Mouse (Mus musculus) frontal cortex, adult 2 months (tissue): Measurements from ENCODE around the gene Eef1akmt1. TPM values are rescaled to one million over a fixed set of nuclear protein-coding genes. Genes with fewer than 3 reads are reported as not detected.

Experiments used
- DNase-seq, 2 experiments: peaks; one replicate each; pipeline ENCODE4 v3.0.0; 2022; ENCODE audit warnings: low spot score in 1 of 2; ENCODE audit errors: extremely low spot score in 1 of 2
- polyA plus RNA-seq: library from polyadenylated mRNA; depleted of rRNA; stranded (reverse); fragments of >200 nt; gene quantifications from 2 replicates; pipeline ENCODE4 v1.2.3, GENCODE M21; 2012

Gene Eef1akmt1
- polyA plus RNA-seq, 1 experiment: 43.0 TPM

DNA sequence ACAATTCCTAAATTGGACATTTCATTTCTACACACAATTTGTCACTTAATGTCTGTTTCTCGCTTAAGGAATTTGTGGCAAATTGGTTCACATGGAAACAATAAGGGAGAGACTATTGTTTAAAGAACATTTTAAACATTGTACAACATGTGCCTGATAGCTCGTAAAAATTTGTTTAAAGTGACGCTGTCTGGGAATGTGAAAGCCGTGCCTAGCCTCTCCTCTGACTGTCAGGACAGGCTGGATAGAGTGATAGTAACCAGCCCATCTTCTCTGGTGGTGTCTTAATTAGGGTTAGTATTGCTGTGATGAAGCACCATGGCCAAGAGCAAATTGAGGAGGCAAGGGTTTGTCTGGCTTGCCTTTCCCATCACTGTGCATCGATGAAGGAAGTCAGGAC, 24.4 kb downstream of the Eef1akmt1 start:
- DNase-seq: no peak

DNA sequence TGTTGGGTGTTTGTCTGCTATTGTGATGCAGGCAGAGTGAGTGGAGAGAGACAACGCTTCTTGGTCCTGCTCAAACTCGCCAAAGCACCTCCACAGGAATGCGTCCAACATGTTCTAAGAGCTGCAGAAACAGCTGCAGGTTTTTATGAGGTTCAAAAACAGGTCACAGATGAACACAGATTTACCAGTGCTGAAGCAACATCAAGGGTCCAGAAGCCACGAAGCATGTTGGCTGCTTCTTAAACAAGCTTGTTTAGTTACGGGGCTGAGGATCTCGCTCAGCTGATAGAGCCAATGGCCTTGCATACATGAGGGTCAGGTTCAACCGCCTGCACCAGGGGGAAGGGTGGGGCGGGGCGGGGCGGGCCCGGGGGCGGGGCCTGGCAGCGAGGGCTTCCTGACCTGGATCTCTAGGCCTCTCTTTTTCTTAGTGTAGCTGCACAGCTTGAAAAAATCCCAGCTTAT, 24.8 kb downstream of the Eef1akmt1 start:
- no peak for DNase-seq

DNA sequence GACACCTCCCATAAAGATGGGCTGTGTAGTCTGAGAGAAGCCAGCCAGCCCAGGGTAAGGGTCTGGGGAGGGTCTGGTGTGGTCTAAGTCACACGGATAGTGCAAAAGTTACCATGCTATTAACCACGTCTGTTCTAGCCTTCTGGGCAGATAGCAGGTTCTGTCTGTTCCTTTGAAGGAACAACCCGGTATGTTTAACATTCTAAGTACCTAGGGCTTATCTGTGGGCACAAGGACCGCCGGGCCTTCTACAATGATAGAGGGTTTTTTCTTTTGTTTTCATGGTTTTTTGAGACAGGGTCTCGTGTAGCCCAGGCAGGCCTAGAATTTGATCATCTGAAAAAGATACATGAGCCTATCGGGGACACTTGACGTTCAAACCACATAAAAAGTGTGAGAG, 25.3 kb downstream of the Eef1akmt1 start:
- DNase-seq: no peak

DNA sequence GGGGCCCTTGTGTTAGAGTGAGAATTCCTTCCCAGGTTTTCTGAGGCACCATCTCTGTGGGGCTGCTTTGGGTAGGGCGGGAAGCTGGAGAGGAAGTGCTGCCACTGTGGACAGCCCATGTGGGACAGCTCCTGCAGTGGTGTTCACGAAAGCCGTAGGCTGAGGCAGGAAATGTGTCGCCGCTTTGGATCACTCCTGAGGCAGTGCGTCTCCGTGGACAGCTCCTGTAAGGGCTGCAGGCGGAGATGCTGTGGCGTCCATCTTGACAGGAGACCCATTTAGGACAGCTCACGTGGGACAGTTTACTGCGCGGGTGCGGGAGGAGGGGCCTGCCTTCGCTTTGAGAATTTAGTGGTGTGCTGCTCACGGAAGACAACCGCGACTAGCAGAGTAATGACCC, 25.9 kb downstream of the Eef1akmt1 start:
- no peak for DNase-seq

DNA sequence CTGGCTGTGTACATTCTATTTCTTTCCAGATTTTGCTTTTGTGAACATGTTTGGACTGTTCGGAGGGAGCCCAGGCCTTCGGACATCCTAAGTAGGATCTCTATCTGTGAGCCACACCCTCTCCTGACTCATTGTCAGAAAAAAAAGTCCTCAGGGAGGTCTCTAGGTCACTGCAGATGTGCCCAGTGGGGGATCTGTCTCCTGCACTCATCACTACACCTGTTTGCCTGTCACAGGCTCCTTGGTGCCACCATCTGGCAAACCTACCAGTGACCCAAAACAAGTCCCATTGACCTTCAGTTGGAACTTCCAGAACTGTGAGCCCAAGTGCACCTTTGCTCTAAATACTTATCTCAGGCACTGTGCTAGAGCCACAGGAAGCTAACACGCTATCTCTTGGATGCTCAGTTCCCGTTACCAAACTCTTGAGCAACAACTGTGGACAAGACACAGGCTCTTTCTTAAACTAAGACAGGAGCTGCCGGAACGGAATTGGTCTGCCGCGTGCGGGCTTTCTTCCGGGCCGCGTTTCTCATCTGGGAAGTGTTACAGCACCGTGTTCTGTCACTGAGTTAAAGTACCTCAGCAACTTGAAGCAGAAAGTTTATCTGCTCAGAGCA, 27.9 kb downstream of the Eef1akmt1 start:
- no peak for DNase-seq

DNA sequence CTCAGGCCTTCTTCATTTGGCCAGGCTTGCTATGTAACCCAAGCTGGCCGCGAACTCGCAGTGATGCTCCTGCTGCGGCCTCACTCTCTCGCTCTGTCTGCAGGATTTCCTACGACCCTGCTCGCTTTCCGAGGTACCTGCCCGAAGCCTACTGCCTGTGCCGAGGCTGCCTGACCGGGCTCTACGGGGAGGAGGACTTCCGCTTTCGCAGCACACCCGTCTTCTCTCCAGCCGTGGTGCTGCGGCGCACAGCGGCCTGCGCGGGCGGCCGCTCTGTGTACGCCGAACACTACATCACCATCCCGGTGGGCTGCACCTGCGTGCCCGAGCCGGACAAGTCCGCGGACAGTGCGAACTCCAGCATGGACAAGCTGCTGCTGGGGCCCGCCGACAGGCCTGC, 29.2 kb downstream of the Eef1akmt1 start:
- no peak for DNase-seq

DNA sequence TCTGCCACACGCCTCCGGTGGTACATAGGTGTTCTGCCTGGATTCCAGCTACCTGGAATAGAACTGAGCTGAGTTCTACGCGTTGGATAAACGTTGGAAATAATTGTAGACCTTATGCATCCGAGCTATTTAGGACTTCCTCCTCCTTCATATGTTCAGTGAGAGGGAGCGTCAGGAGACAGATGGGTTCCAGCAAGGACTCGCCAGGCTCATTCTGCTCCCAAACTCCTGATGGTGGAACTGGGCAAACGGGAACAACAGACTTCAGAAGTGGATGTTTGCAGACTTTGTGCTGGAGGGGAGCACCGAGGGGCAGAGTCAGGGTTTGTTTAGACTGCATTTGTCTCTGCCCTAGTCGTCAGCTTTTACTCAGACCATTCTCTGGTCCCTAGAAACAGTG, 30.7 kb downstream of the Eef1akmt1 start:
- DNase-seq: peak in 1 of 2 experiments; percentile 58

DNA sequence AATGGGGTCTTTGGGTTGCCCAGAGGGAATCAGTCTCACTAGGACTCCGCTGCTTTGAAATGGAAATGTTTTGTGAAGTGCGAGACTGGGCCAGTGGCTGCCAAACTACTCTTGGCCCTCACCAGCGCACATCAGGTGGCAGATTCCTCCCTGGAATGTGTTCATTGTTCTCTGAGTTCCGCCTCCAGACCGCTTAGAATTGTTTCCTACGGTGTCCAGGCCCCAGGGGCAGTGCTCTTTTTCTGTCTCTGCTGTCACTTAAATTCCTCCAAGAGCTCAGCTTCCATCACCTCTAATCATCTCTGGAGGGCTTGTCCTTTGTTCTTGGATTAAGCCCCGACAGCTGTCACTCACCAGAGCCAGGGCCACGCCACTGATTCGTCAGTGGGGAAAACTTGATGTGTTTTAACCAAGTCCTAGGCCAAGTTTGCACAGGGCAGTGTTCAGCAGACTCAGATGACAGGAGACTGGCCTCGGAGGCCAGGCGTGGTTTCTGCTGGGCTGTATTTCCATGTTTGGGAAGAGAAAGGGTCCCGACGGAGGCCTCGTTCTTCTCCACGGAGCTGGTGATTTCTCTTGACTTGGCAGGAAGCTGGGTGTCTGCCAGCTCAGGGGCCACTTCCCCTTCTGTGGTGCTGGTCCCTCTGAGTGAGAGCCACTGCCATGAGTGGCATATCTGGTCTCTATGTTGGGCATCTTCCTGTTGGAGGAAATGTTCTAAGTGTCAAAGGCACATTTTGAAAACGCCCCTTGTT, 34.0 kb downstream of the Eef1akmt1 start:
- DNase-seq: no peak

DNA sequence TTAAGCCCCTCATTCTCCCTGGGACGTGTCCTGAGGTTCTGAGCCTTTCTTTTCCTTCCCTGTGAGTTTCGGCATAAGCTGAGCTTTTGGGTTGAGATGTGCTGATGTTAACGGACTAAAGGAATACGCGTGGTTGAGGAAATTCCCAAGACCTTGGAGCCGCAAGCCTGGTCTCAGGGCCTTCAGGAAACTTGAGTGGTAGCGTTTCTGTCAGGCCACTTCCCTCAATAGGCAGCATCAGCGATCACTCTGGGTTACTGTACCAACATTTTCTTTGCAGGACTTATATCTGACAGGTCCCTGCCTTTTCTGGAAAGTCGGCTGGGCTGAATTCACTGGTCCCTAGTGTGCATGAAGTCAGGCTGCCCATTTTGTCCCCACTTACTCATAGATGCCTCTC, 34.6 kb downstream of the Eef1akmt1 start:
- DNase-seq: no peak

DNA sequence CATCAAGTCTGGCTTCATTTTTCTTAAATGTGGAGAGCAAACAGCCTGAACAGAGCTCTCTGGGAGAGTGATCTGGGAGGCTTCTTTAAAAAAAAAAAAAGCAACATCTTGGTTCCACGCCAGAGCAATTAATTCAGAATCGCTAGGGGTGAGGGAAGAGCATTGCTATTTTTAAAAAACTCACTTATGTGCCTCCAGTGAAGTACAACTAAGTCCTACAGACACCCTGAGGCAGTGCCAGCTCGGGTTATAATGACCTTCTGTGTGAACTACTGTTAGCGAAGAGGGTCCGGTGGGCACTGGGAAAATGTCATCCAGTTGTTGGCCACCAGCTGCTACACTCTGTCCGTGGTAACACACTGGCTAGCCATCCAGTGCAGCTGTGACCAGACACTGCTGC, 35.8 kb downstream of the Eef1akmt1 start:
- DNase-seq: peak in 1 of 2 experiments; percentile 66

DNA sequence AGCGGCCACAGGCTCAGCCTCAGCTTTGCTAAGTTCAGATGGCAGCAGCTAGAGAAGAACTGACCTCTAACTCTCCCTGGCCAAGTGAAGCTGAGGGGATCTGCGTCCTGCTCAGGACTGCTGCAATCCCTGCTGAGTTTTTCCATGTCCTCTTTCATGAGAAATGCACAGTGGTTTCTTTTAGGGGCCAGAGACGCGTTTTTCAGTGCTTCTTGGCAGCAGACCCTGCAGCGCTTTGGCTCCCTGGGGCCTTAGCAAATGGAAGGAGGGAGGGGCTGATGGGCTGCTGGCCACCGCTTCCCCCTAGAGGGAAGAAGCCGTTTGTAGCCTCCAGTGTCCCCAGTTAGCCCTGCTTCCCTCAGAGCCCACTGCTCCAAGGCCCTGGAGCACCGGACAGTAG, 36.5 kb downstream of the Eef1akmt1 start:
- peak in 1 of 2 experiments; percentile 26 for DNase-seq

DNA sequence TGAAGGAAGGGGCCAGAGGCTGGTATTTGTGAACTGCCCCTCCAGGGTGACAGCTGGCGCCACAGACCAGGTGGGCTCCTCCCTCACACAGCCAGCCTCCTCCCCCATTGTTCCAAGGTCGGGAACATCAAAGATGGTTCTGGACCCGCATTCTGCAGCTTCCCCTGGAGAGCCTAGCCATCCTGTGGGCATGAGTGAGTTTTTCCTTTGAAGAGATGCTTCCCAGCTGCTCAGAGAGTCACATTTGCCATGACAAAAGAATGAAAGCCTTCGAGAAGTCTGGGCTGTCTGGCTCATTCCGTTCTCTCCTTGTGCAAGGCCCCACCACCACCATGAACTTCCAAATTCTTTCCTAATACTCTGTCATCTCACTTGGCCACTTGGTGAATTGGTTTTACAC, 37.1 kb downstream of the Eef1akmt1 start:
- no peak for DNase-seq

DNA sequence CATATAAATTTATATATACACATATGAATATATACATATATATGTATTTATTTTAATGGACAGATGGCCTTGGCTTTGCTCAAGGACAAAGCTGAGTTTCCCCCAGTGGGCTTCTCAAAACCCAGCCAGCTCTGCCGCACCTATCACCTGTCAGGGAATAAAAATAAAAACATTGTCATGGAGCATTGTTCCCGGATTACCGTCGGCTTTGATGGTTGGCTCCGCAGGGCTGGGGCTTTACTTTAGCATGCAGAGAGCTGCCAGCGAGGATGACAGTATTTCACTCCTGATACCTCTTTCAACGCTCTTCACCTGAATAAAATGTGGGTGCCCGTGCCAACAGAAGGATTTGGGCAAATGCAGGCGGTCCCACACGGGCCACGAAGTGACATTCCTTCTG, 37.6 kb downstream of the Eef1akmt1 start:
- DNase-seq: no peak

DNA sequence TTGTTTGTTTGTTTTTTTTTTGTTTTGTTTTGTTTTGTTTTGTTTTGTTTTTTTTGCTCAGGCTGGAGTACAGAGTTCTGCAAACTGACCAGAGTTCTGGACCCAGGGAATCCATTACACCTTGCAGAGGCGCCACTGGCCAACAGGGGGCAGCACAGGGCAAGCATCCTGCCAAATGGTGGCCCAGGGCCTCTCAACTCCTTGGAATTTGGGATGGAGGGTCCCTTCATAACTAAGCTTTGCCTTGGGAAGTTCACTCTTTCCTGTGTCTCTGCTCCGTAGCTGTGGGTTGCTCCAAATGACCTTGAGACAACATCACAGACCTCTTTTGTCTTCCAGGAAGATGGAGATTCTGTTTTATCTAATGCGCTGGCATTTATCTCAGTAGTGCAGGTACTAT, 38.2 kb downstream of the Eef1akmt1 start:
- peak in 1 of 2 experiments; percentile 66 for DNase-seq

DNA sequence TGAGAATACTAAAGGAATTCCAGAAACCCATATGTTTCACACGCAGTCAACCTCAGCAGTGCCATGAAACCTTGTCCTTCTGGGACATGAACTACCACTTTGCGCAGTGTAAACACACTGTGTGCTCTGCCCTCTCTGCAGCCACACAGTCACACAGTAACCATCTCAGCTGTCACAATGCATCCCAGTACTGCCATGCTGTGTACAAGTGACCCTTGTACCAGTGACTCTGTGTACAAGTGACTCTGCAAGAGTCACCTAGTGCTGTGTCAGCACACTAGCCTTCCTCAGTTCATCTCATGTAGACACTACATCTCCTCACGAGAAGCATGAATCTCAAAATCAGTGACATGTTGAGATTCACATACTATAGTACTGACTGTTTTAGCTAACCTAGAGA, 38.8 kb downstream of the Eef1akmt1 start:
- DNase-seq: no peak

DNA sequence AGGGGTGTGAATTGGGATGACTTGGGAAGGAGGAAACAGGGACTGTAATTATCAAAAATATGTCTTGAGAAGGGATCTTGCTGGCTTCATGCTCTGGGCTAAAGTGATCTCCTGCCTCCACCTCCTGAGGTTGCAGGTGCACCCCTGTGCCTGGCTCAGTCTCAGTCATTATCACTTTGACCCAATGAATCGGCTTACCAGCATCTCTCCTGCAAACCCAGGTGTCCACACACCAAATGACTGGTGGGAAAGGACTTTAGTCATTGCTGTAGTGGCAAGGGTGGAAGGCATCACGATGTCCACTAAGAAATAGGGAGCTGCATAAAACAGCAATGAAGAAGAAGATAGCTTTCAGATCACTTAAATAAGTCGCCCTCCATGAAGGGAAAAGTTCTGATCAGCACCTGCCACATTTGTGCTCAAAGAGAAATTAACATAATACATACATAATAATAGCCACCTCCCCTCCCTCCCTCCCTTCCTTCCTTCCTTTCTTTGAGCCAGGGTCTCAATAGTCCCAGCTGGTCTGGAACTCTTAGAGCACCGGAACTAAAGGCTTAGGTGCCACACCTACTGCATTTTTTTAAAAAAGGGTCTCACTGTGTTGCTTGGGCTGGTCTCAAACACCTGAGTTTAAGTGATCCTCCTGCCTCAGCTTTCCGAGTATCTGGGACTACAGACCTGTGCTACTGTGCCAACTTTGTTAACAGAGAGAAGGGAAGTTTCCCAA, 41.5 kb downstream of the Eef1akmt1 start:
- DNase-seq: no peak

DNA sequence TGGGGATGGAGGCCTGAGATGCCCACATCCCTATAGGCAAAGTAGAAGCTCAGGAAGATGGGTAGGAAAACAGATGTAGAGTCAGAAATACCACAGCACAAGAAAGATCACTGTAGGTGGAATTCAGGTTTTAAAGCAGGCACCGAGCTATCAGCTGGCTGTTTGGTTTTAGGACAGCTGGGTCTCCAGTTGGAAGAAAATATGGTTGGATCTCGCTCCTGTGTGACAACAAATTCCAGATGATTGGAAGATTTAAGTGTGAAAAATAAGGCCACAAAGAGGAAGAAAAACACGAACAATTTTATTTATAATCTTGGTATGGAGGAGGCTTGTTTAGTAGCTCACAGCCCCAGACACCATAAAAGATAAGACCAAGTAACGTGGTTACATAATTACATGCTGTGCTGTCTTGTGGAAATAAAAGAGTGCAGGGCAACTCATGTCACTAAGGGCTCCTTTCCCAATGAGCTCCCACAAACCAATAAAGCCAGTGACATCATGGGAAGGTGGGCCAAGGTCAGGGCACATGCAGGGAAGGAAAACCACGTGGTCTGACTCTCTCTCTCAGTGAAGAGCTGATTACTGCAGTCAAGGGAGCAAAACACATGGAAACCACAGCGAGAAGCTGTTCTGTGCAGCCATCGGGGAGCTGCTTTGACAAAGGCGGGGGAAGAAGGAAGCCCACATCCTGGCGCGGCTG, 42.2 kb downstream of the Eef1akmt1 start:
- peak in 1 of 2 experiments; percentile 76 for DNase-seq

DNA sequence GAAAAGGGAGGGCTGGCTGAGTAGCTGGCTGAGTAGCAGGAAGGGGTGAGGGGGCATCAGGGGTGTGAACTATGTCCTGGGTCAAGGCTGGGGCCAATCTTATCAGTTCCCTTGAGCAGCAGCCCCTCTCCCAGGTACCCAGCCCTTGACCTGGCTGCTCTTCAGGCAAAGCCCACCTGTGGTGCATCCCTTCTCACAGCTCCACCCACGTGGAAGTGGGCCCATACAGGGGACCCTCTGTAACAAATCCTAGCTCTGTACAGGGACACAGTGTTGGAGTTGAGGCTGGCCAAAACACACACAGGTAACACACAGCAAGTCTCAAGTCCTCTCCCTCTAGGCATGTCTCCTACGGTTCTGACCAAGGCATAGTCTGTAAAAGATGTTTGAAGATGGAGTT, 43.8 kb downstream of the Eef1akmt1 start:
- no peak for DNase-seq

DNA sequence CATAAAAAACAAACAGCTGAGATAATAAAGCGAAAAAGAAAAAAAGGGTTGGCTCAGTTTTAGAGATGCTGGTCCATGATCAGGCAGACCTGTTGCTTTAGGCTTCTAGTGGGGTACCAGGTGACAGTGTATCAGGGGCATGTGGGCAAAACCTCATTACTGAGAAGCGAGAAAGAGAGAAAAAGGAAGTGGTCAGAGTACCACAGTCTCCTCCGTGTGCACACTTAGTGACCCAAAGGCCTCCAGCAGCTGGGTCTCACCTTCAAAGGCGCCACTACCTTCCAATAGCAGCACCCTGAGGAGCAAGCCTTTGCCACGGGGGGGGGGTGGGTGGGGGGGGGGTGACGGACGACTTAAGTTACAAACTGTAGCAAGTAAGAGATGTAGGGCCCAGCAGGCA, 44.3 kb downstream of the Eef1akmt1 start:
- no peak for DNase-seq

DNA sequence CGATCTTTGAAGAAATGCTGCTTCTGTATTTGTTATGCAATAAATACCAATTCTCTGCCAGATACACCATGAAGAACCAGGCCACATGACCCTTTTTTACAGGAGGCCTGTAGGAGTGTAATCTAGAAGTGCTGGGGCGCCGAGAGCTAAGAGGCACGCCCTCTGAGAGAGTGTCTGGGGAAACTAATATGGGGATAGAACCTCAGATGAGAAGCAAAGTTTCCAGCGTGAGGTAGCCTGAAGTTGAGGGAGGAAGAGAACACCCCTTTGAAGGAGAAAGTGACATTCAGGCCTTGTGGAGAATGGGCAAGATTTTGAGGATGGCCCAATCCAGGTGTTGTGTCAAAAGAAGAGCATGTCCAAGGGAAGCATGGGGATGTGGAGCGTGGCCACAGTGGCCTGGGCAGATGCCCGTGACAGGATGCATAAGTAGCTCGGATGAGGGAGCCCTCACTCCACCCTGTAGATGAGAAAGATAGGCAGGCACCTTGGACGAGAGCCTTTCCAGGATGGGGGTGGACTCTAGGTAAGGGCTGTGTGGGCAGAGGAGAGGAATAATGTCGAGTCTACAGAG, 45.3 kb downstream of the Eef1akmt1 start:
- DNase-seq: no peak
